ENCODE assay signal across 2 mouse cellular contexts in the genomic region with DNA sequence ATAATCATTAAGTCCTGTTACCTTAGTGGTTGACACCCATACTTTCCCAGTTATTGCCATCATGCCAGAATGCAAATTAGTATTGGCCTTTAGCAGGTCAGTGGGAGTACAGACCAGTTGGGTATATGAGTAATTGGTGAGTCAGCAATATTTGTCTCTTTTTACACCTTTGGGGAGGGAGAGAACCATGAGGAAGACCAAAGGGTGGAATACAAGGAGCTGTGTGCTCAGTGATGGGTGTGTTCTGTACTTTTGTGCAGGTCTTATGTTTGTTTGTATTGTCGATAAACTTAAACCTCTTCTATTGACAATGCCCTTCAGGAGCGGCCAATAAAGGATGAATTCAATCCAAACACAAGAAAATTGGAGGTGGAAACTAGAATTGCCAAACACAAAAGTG.
TF ChIP-seq lines count a peak whose summit lies in the region.

No protein-coding gene starts in this region.

TF ChIP-seq in CH12.LX, 34 proteins besides CTCF, POLR2A, EP300 and RAD21 (continued from another document):
- TF ChIP-seq ZMIZ1 (IDR thresholded peaks at IDR 0.05; ENCODE audit: low read depth, low read length) (no peak), ZC3H11A (IDR thresholded peaks at IDR 0.05; ENCODE audit: low read depth, low read length) (no peak)

TF ChIP-seq in MEL, 35 proteins besides CTCF, POLR2A, EP300 and RAD21 (continued from another document):
- peak; percentile 64; the same call in 1 of the 2 replicates for TF ChIP-seq MAFK (IDR thresholded peaks at IDR 0.05; ENCODE audit: borderline replicate concordance, low read depth, low read length)
